Mouse (Mus musculus) heart, postnatal 36 days (tissue): ENCODE results near the gene Hpcal1. TPM values are rescaled to one million over a fixed set of nuclear protein-coding genes. Genes with fewer than 3 reads are reported as not detected.
A peak's percentile ranks its signal among the peaks of the same experiment; 100 is the strongest.

Experiments used
- DNase-seq, 2 experiments: peaks; one replicate each; pipeline ENCODE4 v3.0.0; 2021 to 2022
- intact Hi-C: fragments of 180-260 bp; cut with DNase I; formaldehyde crosslinking; loops from one replicate; pipeline ENCODE4 v1.15.1; 2025
- total RNA-seq, 2 experiments: library from RNA; stranded (reverse); gene quantifications; 2 replicates each; pipeline ENCODE4 v1.2.3; 2021

The Hpcal1 gene
- total RNA-seq, 2 experiments from 2014 or later: 18.7 to 24.7 TPM

DNA sequence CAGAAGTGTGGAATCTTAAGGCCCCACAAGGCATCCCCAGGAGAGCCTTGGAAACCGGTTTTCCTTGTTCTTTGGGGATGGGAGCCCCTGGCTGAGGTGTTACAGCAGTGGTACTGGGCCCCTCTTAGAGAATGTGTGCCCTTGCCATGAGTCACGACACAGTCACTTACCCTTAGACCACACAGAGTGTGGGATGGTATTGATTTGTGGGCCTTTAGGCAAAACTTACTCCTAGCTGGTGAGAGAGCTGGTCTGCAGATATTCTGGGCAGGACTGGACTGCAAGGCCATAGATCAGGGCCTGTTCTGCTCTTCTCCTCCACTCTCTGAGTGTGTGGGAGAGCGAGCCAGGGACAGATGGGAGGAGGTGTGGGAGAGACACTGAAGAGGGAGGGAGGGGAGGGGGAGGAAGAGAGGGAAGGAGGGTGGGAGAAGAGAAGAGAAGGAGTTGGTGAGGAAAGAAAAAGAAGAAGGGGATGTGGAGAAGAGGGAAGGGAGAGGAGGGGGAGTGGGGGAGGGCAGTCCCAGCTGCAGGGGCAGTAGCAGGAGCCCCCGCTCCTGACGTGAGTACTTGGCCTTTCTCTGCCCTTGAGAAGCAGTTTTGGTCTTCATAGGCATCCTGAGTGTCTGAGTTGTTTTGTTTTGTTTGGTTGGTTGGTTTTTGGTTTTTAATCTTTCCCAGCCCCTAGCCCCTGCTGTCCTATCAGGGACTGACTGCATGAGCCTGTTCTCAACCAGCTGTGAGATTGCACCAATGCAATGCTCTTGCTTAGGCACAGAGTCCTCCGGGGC lies 42.7 kb downstream of the Hpcal1 start:
- no peak for DNase-seq
- intact Hi-C loops: no loop called here

DNA sequence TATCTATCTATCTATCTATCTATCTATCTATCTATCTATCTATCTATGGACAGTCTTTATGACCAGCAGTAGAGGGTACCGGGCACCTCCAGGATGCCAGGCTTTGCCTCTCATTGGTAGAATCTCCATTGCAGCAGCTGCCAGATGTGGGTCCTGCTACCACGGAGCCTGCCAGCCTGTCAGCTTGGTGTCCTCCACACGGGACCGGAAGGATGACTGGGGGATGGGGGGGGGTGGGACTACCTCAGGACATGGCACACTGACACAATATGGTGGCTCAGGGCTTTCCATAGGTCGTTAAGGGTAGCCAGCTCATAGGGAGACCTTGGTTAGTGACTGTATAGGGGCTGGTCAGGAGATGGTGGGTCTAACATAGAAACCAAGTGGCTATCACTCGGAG lies 45.7 kb downstream of the Hpcal1 start:
- intact Hi-C loops: no loop called here
- DNase-seq: no peak

GRCm38 (mm10) chr12:17736859-17737577 lies 46.4 kb downstream of the Hpcal1 start:
- intact Hi-C loops: no loop called here
- DNase-seq: no peak

GRCm38 (mm10) chr12:17737808-17738207 lies 47.2 kb downstream of the Hpcal1 start:
- intact Hi-C loops: no loop called here
- DNase-seq: no peak

DNA sequence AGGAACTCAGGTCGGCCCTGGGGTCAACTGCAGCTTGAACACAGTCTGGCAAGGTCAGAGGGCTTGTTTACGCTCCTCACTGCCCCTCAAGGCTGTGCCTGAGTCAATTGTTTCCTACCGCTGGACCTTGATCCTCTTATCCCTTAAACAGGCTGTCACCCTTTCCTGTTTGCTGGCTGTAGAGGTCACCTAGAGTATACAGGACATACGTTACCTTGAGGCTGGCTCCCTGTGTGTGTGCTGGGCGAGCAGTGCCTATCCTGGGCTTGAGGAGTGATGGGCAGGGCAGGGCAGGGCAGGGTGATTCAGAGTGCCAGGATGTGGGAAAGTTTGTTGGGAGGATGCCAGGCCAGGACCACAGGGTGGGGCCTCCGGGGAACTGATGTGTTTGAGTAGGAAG lies 47.8 kb downstream of the Hpcal1 start:
- intact Hi-C loops: no loop called here
- no peak for DNase-seq

DNA sequence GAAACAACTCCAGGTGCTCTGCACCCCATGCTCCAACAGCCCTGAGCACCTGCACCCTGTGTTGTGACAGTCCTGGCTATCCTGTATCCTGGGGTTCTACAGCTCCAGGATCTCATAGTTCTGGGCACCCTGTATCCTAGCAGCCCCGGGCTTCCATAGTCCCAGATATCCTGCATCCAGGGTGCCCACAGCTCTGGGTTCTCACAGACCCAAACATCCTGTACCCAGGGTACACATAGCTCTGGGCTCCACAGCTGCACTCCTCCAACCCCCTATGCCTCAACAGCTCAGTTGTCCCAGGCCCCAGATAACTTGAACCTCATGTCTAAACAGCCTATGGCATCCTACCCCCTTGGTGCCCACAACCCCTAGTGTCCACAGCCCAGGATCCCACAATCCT lies 49.6 kb downstream of the Hpcal1 start:
- intact Hi-C loops: no loop called here
- DNase-seq: no peak

DNA sequence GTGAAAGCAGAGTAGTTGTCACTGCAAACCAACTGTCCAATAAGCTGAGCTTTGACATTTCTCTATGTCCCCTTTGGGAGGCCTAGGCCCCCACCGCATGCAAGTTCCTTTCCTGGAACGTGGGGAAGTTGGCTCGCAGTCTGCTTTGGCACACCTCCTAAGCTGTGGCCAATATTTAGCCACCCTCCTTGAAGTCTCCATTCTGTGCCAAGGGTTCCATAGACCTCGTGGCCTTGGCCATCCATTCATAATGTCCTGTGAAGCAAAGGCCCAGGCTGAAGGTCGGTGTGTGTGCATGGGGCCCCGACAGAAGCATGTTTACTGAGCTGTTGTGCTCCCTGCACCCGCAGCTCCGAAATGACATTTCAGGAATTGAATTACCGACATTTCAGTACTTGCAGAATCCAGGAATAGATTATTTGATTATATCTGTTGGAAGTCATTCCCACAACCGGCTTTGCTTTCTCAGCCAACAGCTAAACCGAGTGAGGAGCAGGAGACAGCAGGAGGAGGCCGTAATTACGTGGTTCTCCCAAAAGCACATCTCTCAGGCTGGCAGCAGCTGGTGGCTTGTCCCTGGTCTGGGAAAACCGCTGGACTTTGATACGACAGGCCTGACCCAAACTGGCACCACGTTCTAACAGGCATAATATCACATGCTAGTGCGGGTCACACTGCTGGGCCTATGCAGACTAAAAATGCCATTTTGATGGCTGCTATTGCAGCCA lies 51.1 kb downstream of the Hpcal1 start:
- peak; percentile 47 to 56 for DNase-seq
- intact Hi-C loops: no loop called here

DNA sequence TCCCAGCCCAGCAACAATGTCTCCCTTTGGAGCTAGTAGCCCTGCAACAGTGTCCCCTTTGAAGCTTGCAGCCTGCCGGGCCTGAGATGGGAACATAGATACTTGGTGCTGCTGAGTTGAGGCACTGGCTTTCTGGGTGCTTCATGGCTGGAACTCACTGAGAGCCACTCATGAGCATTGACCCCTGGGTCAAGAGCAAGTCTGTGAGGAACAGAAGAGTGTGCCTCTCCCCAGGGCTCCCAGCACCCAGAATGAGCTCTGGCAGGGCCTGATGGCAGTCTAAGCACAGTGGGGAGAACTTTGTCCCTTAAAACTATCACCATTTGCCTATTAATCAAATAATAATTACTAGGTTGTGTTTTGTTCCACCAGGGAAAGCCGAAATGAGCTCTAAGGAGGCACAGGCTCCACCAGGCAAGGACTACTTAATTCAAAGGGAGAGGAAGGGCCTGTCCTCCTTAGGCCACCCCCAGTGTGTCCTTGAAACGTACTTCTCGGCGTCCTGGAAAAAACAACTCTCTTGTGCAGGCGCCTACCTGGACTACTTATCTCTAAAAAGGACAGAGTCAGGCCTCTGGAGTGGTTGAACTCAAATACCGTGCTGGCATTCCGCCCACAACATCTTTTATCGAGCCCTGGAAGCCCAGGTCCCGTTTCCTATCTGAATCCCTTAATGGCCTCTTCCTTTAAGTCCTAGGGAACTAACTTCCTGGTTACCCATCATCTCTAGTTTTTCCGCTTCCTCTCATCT lies 52.1 kb downstream of the Hpcal1 start:
- intact Hi-C loops: no loop called here
- no peak for DNase-seq

DNA sequence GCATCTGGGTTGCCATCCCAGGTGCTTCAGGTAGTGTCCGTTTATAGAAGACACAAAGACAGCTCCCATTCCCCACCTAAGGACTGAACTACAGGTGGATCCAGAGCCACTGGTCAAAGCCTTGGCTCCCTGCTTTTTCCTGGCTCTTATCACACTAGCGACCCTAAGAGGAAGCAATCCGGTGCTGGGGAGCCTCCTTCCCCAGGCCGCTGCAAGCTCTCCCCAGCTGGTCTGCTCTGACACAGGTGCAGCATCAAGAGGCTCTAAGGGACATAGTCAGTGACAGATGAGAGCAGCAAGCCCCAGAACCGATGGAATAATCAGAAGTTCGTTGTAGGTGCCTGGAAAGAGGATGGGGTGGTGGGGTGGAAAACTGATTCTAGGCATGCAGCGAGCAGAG lies 54.8 kb downstream of the Hpcal1 start:
- no peak for DNase-seq
- intact Hi-C loops: loop anchor here (2.0 kb wide), 1 partner anchor 55 kb away; the partner anchor contains the start of gene Hpcal1

GRCm38 (mm10) chr12:17746725-17747124 lies 56.1 kb downstream of the Hpcal1 start:
- peak; percentile 81 to 83 for DNase-seq
- intact Hi-C loops: no loop called here

DNA sequence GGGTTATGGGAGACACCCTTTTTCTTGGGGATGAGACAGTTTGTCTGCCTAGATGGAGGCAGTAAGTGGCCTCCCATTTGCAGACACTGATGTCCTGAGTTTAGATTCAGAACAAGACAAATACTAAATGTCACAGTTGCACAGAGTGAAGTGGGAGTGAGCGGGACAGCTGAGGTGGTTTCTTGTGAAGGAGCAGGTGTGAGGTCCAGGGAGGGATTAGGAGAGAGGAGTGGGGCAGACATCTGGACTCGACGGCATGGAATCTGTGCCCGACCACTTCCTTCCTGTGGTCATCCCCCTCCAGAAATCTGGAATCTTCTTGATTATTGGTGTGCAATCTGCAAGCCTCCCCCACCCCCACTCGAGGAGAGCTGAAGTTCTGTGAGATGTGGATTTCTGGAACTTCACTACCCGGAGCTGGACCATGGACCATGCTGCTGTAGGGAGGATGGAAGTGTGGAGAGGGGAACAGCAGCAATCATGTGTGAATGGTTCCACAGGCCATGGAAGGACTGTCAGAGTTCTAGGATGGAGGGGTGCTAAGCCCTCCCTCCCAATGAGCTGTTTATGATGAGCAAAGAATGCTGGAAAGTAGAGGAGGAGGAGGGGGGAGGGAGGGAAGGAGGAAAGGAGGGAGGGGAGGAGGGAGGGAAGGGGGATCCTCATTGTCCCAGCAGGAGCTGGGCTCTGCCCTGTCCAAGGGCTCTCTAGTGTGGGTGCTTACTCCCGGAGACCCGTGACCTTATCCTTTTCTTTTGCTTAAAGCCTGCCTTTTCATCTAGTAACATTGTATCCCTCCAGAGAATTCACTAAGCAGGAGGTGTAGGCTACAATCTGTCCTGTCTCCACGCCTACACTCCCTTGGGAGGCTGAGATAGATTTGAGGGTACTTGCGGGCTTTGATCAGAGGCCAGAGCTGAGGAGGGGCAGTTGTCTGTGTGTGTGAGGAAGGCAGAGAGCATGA lies 56.8 kb downstream of the Hpcal1 start:
- intact Hi-C loops: loop anchor here (2.0 kb wide), 1 partner anchor 19 kb away; no protein-coding TSS in a partner anchor
- no peak for DNase-seq

DNA sequence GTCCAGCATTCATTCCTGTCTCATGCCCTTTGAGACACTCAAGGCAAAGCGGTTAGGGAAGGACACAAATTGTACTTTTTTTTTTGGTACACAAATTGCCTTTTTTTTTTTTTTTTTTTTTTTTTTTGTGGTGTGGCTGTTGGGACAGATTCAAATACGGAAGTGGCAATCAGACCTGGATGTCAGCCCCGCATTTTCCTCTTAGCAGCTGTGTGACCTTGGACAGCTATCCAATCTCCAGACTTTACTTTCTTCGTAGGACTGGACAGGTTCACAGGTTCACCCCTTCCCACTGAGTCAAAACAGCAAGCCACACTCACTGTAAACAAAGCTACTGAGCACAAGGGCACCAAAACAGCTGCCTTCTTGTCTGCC lies 57.5 kb downstream of the Hpcal1 start:
- DNase-seq: no peak
- intact Hi-C loops: loop anchor here (2.0 kb wide), 1 partner anchor 19 kb away; no protein-coding TSS in a partner anchor

DNA sequence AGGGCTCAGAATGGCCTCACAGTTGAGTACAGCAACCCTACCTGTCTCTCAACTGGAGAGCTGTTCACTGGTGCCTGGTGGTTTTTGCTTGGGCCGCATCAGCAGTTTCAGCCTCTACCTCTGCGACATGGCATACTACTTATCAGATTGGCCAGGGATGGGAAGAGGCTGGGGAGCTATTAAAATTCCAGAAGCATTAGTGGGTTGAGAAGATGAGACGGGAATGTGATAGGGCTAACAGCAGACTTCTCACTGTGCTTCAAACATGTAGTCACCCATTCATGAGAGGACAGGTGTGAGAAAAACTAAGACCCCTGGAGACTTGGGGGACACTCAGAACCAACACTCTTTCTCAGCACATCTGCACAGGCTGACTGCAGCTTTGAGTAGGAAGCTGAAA lies 59.1 kb downstream of the Hpcal1 start:
- no peak for DNase-seq
- intact Hi-C loops: loop anchor here (2.0 kb wide), 1 partner anchor 17 kb away; no protein-coding TSS in a partner anchor

DNA sequence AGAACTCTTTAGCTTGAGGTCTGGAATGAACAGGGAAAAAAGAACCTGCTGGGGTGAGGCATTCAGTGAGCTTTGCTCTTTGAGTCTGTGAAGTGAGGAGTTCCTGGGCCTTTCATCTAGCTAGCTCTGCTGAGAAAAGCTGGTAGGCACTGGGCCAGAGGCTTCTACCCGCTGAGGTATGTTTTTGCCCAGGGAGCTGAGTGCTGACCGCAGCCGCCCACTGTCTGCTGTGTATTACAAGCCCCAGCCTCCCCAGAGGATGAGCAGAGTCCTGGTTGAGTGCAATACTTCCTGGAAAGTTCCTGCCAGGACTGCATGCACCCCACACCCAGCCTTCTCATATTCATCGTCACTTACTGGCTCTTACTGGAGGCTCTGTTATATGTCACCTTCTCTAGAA lies 59.8 kb downstream of the Hpcal1 start:
- intact Hi-C loops: no loop called here
- DNase-seq: peak in 1 of 2 experiments; percentile 33

DNA sequence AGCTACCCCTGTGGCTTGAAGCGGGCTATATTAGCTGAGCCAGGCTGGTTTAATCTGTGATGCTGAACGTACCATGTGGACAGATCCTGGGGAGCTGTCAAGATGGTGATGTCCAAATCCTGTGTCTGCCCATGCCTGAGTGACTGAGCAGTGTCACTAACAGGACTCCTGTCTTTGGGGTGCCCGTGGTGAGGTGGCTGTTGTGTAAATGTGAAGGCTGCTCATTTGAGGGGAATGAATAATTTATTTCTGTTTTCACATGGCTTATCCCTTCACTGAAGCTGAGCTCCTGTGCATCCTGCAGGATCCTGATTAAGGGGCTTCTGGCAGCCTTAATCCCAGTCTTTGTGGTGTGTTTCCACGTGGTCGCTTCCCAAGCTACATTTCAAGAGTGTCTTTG lies 62.2 kb downstream of the Hpcal1 start:
- intact Hi-C loops: no loop called here
- no peak for DNase-seq

DNA sequence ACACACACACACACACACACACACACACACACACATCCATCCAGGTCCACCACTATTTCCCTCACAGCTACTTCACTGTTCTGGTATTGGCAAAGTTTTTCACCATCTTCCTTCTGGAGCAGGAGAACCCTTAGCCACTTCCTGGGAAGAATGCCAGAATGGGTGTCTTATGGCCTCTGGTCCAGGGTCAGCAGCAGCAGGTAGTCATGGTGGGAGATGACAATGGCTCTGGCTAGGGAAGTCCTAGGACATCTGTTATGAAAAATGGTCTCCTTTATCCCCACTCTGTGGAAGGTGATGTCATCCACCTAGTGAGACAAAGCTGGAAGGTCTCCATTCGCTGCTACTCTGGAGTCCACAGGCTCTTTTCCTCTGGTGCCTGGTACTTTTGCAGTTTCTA lies 64.1 kb downstream of the Hpcal1 start:
- no peak for DNase-seq
- intact Hi-C loops: no loop called here

DNA sequence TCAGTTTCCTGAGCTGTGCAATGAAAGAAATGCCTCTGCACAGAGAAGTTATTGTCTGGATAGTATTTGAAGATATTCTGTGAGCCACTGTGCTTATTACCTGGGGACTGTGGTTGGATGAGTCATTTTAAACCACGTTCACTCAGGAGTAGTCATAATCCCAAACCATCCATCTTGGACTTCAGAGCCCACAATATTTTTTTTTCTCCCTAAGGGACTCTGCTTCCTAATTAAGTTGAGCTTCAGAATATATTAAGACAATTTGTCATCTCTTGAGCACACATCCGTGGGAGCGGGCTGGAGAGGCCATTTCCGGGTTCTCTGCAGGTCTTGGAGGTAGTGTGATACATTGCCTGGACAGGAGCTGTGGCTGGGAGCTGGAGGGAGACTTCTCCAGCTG lies 66.2 kb downstream of the Hpcal1 start:
- no peak for DNase-seq
- intact Hi-C loops: no loop called here

GRCm38 (mm10) chr12:17762286-17762933 lies 71.8 kb downstream of the Hpcal1 start:
- intact Hi-C loops: no loop called here
- no peak for DNase-seq

DNA sequence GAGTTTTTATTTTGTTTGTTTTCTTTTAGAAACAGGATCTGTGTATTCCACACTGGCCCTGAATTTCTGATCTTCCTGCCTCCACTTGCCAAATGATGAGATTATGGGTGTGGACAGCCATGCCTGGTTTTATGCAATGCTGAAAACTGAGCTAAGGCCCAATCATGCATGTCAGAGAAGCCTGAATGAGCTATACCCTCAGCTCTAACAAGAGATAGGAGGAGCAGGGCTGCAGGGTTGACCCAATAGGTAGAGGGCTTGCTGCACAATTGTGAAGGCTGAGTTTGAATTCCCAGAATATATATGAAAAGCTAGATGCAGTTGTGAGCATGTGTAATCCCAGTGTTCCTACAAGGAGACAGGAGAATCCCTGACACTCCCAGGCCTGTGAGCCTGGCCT lies 72.4 kb downstream of the Hpcal1 start:
- DNase-seq: no peak
- intact Hi-C loops: no loop called here
